8 mouse cellular contexts compared by ENCODE assay signal in the genomic region with DNA sequence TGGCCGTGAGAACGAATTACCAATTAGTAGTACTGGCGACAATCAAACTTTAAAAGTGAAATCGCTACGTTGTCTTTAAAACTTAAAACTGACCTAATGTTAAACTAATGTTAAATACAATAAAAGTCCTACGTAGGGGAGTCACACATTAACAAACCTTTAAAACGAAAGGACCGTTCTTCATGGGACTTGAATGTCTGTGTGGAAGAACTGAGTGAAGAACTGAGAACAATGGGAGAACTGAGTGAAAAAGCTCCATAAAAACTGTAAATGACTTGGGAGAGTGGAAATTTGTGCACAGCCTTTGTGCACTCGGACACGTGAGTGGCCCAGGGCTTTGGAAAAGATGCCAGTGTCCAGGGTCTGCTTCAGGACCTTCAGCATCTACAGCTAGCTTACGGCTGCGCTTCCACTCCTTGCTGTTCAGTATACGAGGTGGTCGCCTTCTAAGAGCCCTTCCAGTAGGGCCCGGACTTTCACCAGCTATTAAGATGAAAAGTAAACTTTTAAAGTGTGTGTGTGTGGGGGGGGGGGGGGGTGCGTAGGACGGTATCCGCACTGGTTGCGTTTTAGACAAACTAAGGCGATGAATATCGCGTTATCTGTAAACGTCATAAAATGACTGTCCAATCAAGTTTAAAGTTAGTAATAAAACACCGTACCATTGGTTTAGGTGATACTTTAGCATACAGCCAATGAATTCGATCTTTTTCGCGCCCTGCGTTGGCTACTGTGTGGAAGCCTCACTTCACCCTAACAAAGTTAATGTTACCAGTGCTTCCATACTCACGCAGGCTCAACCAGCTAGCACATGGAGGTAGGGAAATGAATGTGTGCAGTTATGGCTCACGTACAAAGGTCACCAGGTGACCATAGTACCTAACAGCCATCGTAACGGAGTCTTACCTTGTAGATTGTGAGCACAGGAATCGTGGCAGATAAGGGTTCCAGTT. TPM values are rescaled to one million over a fixed set of nuclear protein-coding genes. Genes with fewer than 3 reads are reported as not detected.
DNase-seq lines count a peak whose midpoint lies in the region; ATAC-seq and TF ChIP-seq lines count a peak whose summit lies in the region.

No protein-coding gene starts in this region.

- peak overlapping the region; percentile 86 for H3K4me3 ChIP-seq in E14TG2a.4 (replicated peaks; ENCODE audit: low read length)
- H3K4me3 ChIP-seq in forebrain, embryonic 12.5 days (replicated peaks), result peak overlapping the region; percentile 60
- peak overlapping the region; percentile 66 for H3K4me3 ChIP-seq in liver, embryonic 15.5 days (replicated peaks)
- H3K4me3 ChIP-seq in neural tube, embryonic 11.5 days (ENCODE audit: low read depth, low read length), result peak overlapping the region; percentile 37
- peak overlapping the region; percentile 51 for H3K4me3 ChIP-seq in stomach, postnatal 0 days (ENCODE audit: low read depth, low read length)

- TF ChIP-seq CTCF in E14TG2a.4 (conservative IDR thresholded peaks at IDR 0.05; ENCODE audit: low read length), result no peak
- TF ChIP-seq CTCF in stomach, postnatal 0 days (IDR thresholded peaks at IDR 0.05; ENCODE audit: low read depth), result no peak

- DNase-seq in c-Kit-positive CD71-positive TER-119-positive erythroid progenitor cells, embryonic 14.5 days (ENCODE audit: low spot score), result peak; percentile 92
- DNase-seq in heart, postnatal 10 days, result peak; percentile 80 to 84
- peak; percentile 71 to 83 for DNase-seq in kidney, postnatal 4 days
- DNase-seq in neural tube, embryonic 11.5 days (ENCODE audit: low spot score), result peak; percentile 83
- peak; percentile 70 for DNase-seq in stomach, postnatal 0 days (ENCODE audit: low spot score)

- no peaks in the 10 kb centered on the region for H3K9me3 ChIP-seq in E14TG2a.4 (ENCODE audit: low read length)
- no peaks in the 10 kb centered on the region for H3K9me3 ChIP-seq in forebrain, embryonic 12.5 days
- H3K9me3 ChIP-seq in liver, embryonic 15.5 days (replicated peaks), result no peaks in the 10 kb centered on the region
- H3K9me3 ChIP-seq in neural tube, embryonic 11.5 days (ENCODE audit: control insufficient read depth, low read length), result no peaks in the 10 kb centered on the region
- H3K9me3 ChIP-seq in stomach, postnatal 0 days (ENCODE audit: control insufficient read depth, low read length), result no peaks in the 10 kb centered on the region

- ATAC-seq in forebrain, embryonic 12.5 days (ENCODE audit: low FRiP score), result peak; percentile 83
- peak; percentile 65 for ATAC-seq in liver, embryonic 15.5 days (ENCODE audit: insufficient read depth)
- ATAC-seq in neural tube, embryonic 11.5 days (ENCODE audit: insufficient read depth, low FRiP score, low TSS enrichment), result peak; percentile 80
- ATAC-seq in stomach, postnatal 0 days (ENCODE audit: low FRiP score, low TSS enrichment), result peak; percentile 90

- H3K4me2 ChIP-seq in forebrain, embryonic 12.5 days, result peak overlapping the region; percentile 74
- peak overlapping the region; percentile 79 for H3K4me2 ChIP-seq in liver, embryonic 15.5 days
- peak overlapping the region; percentile 77 for H3K4me2 ChIP-seq in neural tube, embryonic 11.5 days (ENCODE audit: low read depth)
- H3K4me2 ChIP-seq in stomach, postnatal 0 days (replicated peaks; ENCODE audit: low read depth), result peak overlapping the region; percentile 83

- WGBS in forebrain, embryonic 12.5 days, result 5% methylated on average over 33 of the region's 33 CpGs
- 5% methylated on average over 33 of the region's 33 CpGs for WGBS in liver, embryonic 15.5 days (ENCODE audit: insufficient replicate concordance)
- WGBS in neural tube, embryonic 11.5 days, result 6% methylated on average over 33 of the region's 33 CpGs
- WGBS in stomach, postnatal 0 days, result 2% methylated on average over 33 of the region's 33 CpGs

- peaks cover 50% of the 10 kb centered on the region for H3K4me1 ChIP-seq in E14TG2a.4 (replicated peaks; ENCODE audit: low read depth, low read length)
- peaks cover 32% of the 10 kb centered on the region for H3K4me1 ChIP-seq in forebrain, embryonic 12.5 days
- H3K4me1 ChIP-seq in liver, embryonic 15.5 days (replicated peaks), result peaks cover 58% of the 10 kb centered on the region
- peaks cover 4% of the 10 kb centered on the region; the same call in 1 of the 2 replicates for H3K4me1 ChIP-seq in neural tube, embryonic 11.5 days (ENCODE audit: control insufficient read depth, insufficient read depth, low read length)
- H3K4me1 ChIP-seq in stomach, postnatal 0 days (replicated peaks; ENCODE audit: control insufficient read depth, insufficient read depth), result no peaks in the 10 kb centered on the region

- no peaks in the 10 kb centered on the region for H3K36me3 ChIP-seq in E14TG2a.4 (ENCODE audit: insufficient read depth, low read length)
- no peaks in the 10 kb centered on the region for H3K36me3 ChIP-seq in forebrain, embryonic 12.5 days (replicated peaks)
- peaks cover 6% of the 10 kb centered on the region for H3K36me3 ChIP-seq in liver, embryonic 15.5 days (replicated peaks)
- H3K36me3 ChIP-seq in neural tube, embryonic 11.5 days (ENCODE audit: control insufficient read depth, insufficient read depth, low read length), result no peaks in the 10 kb centered on the region
- no peaks in the 10 kb centered on the region for H3K36me3 ChIP-seq in stomach, postnatal 0 days (ENCODE audit: control insufficient read depth, insufficient read depth, low read length)

- H3K27ac ChIP-seq in forebrain, embryonic 12.5 days, result peak overlapping the region; percentile 99
- H3K27ac ChIP-seq in liver, embryonic 15.5 days (replicated peaks), result peak overlapping the region; percentile 100
- peak overlapping the region; percentile 94 for H3K27ac ChIP-seq in neural tube, embryonic 11.5 days (ENCODE audit: low read depth, low read length)
- H3K27ac ChIP-seq in stomach, postnatal 0 days (replicated peaks), result peak overlapping the region; percentile 88

- H3K27me3 ChIP-seq in E14TG2a.4 (ENCODE audit: insufficient read depth, low read length), result no peaks in the 10 kb centered on the region
- no peaks in the 10 kb centered on the region for H3K27me3 ChIP-seq in forebrain, embryonic 12.5 days
- no peaks in the 10 kb centered on the region for H3K27me3 ChIP-seq in liver, embryonic 15.5 days
- H3K27me3 ChIP-seq in neural tube, embryonic 11.5 days (ENCODE audit: control insufficient read depth, insufficient read depth, low read length), result no peaks in the 10 kb centered on the region
- H3K27me3 ChIP-seq in stomach, postnatal 0 days (ENCODE audit: control insufficient read depth, insufficient read depth, low read length), result no peaks in the 10 kb centered on the region

- TF ChIP-seq EP300 in stomach, postnatal 0 days (optimal IDR thresholded peaks at IDR 0.05), result peak; percentile 45

- H3K9ac ChIP-seq in forebrain, embryonic 12.5 days, result peak overlapping the region; percentile 93
- H3K9ac ChIP-seq in liver, embryonic 15.5 days, result peak overlapping the region; percentile 81
- peak overlapping the region; percentile 74 for H3K9ac ChIP-seq in neural tube, embryonic 11.5 days (ENCODE audit: low read length)
- peak overlapping the region; percentile 74 for H3K9ac ChIP-seq in stomach, postnatal 0 days (ENCODE audit: low read length)

- intact Hi-C loops in heart, postnatal 10 days (cut with DNase I), result loop anchor here (5.0 kb wide), 1 partner anchor 57 kb away; a partner anchor contains a TSS

RNA-seq across cellular contexts. Expression of a gene that starts 1.3 kb away (rescaled TPM):
- 44.0 and 46.6 TPM in 2 replicates for polyA plus RNA-seq in forebrain, embryonic 12.5 days (2016; fragmentation: Nextera tagmentation; extraction: Ambion mirVana)
- 100 to 1,000 TPM; 112 to 150 TPM for total RNA-seq in heart, postnatal 10 days (2021)
- polyA plus RNA-seq in liver, embryonic 15.5 days (2015; fragmentation: Nextera tagmentation; extraction: Ambion mirVana), result 32.9 and 34.2 TPM in 2 replicates
- 15.4 and 16.9 TPM in 2 replicates for polyA plus RNA-seq in neural tube, embryonic 11.5 days (2014; fragmentation: Nextera tagmentation; extraction: Ambion mirVana)
- 4.3 and 10.5 TPM in 2 replicates for polyA plus RNA-seq in stomach, postnatal 0 days (2015; fragmentation: Nextera tagmentation; extraction: Ambion mirVana)

RNA-seq across cellular contexts. Expression of a gene that starts 4.1 kb away (rescaled TPM):
- 166 and 188 TPM in 2 replicates for polyA plus RNA-seq in forebrain, embryonic 12.5 days (2016; fragmentation: Nextera tagmentation; extraction: Ambion mirVana)
- total RNA-seq in heart, postnatal 10 days (2021), result 100 to 1,000 TPM; 213 to 223 TPM
- 144 and 178 TPM in 2 replicates for polyA plus RNA-seq in liver, embryonic 15.5 days (2015; fragmentation: Nextera tagmentation; extraction: Ambion mirVana)
- polyA plus RNA-seq in neural tube, embryonic 11.5 days (2014; fragmentation: Nextera tagmentation; extraction: Ambion mirVana), result 228 and 229 TPM in 2 replicates
- polyA plus RNA-seq in stomach, postnatal 0 days (2015; fragmentation: Nextera tagmentation; extraction: Ambion mirVana), result 31.2 and 44.3 TPM in 2 replicates

RNA-seq across cellular contexts. Expression of a gene that starts 7.9 kb away (rescaled TPM):
- polyA plus RNA-seq in forebrain, embryonic 12.5 days (2016; fragmentation: Nextera tagmentation; extraction: Ambion mirVana), result 13.9 and 15.0 TPM in 2 replicates
- 10 to 100 TPM; 37.7 to 43.5 TPM for total RNA-seq in heart, postnatal 10 days (2021)
- polyA plus RNA-seq in liver, embryonic 15.5 days (2015; fragmentation: Nextera tagmentation; extraction: Ambion mirVana), result 10.9 and 14.7 TPM in 2 replicates
- 11.7 and 14.0 TPM in 2 replicates for polyA plus RNA-seq in neural tube, embryonic 11.5 days (2014; fragmentation: Nextera tagmentation; extraction: Ambion mirVana)
- 1.4 and 1.6 TPM in 2 replicates for polyA plus RNA-seq in stomach, postnatal 0 days (2015; fragmentation: Nextera tagmentation; extraction: Ambion mirVana)

RNA-seq across cellular contexts. Expression of a gene that starts 8.2 kb away (rescaled TPM):
- 3.0 and 5.2 TPM in 2 replicates for polyA plus RNA-seq in forebrain, embryonic 12.5 days (2016; fragmentation: Nextera tagmentation; extraction: Ambion mirVana)
- total RNA-seq in heart, postnatal 10 days (2021), result 10 to 100 TPM; 80.8 to 84.7 TPM
- polyA plus RNA-seq in liver, embryonic 15.5 days (2015; fragmentation: Nextera tagmentation; extraction: Ambion mirVana), result 5.4 and 6.8 TPM in 2 replicates
- 2.2 and 2.6 TPM in 2 replicates for polyA plus RNA-seq in neural tube, embryonic 11.5 days (2014; fragmentation: Nextera tagmentation; extraction: Ambion mirVana)
- polyA plus RNA-seq in stomach, postnatal 0 days (2015; fragmentation: Nextera tagmentation; extraction: Ambion mirVana), result 0.54 and 2.0 TPM in 2 replicates

RNA-seq across cellular contexts. Expression of a gene that starts 25.2 kb away (rescaled TPM):
- polyA plus RNA-seq in forebrain, embryonic 12.5 days (2016; fragmentation: Nextera tagmentation; extraction: Ambion mirVana), result 4.9 and 5.2 TPM in 2 replicates
- total RNA-seq in heart, postnatal 10 days (2021), result 100 to 1,000 TPM in 1 of 2 experiments, 10 to 100 TPM in 1; 98.6 to 149 TPM
- 7.6 and 11.2 TPM in 2 replicates for polyA plus RNA-seq in liver, embryonic 15.5 days (2015; fragmentation: Nextera tagmentation; extraction: Ambion mirVana)
- polyA plus RNA-seq in neural tube, embryonic 11.5 days (2014; fragmentation: Nextera tagmentation; extraction: Ambion mirVana), result 2.1 and 3.2 TPM in 2 replicates
- 0.73 and 2.2 TPM in 2 replicates for polyA plus RNA-seq in stomach, postnatal 0 days (2015; fragmentation: Nextera tagmentation; extraction: Ambion mirVana)

Comparison
In these comparisons a context has a peak if more than half of its experiments do, and no peak if none do; other contexts are left out.
1. Peak in every context shown above with its lines: DNase-seq, ATAC-seq, H3K4me3 ChIP-seq and H3K27ac ChIP-seq.